Mouse (Mus musculus) MEL (cell line): ENCODE results near the gene Ptprz1. TPM values are rescaled to one million over a fixed set of nuclear protein-coding genes. Genes with fewer than 3 reads are reported as not detected.

ENCODE experiments used
- DNase-seq: peaks from one replicate; pipeline ENCODE4 v3.0.0; 2011; ENCODE audit warnings: low read depth, low spot score
- H3K27ac ChIP-seq: 2 replicates; pipeline ENCODE4 v1.5.1; 2012; ENCODE audit warnings: low read depth, mild to moderate bottlenecking, control low read depth, low read length, moderate library complexity; ENCODE audit not compliant: control insufficient read depth
- H3K27me3 ChIP-seq, 2 experiments: fragments of 150-350 bp in 1 of 2; sonication (generic) in 1 of 2; 2 replicates each; pipeline ENCODE4 v1.6.1; 2012; ENCODE audit warnings: low read length in 2 of 2, mild to moderate bottlenecking in 2 of 2, improper control_type of control experiment in 1 of 2, moderate library complexity in 1 of 2; ENCODE audit not compliant: insufficient read depth in 2 of 2, control insufficient read depth in 1 of 2
- H3K36me3 ChIP-seq, 2 experiments: 2 replicates each; pipeline ENCODE4 v1.6.1; 2012 to 2014; ENCODE audit warnings: low read length in 2 of 2, improper control_type of control experiment in 1 of 2, inconsistent platforms in 1 of 2, mild to moderate bottlenecking in 1 of 2; ENCODE audit not compliant: insufficient read depth in 2 of 2, control insufficient read depth in 1 of 2
- H3K4me1 ChIP-seq, 2 experiments: fragments of 150-350 bp in 1 of 2; sonication (generic) in 1 of 2; 2 replicates each; pipeline ENCODE4 v1.6.1; 2012; ENCODE audit warnings: low read length in 2 of 2, improper control_type of control experiment in 1 of 2, mild to moderate bottlenecking in 1 of 2; ENCODE audit not compliant: insufficient read depth in 2 of 2, control insufficient read depth in 1 of 2
- H3K4me3 ChIP-seq, 2 experiments: fragments of 150-350 bp in 1 of 2; sonication (generic) in 1 of 2; 2 replicates each; pipeline ENCODE4 v1.5.1; 2012; ENCODE audit warnings: low read depth in 2 of 2, low read length in 2 of 2, mild to moderate bottlenecking in 2 of 2, moderate library complexity in 2 of 2, control low read depth in 1 of 2, improper control_type of control experiment in 1 of 2; ENCODE audit not compliant: control insufficient read depth in 1 of 2, insufficient read depth in 1 of 2
- H3K79me2 ChIP-seq: 2 replicates; pipeline ENCODE4 v1.6.1; 2012; ENCODE audit warnings: mild to moderate bottlenecking, low read length, moderate library complexity; ENCODE audit not compliant: control insufficient read depth, poor library complexity, insufficient read depth
- H3K9ac ChIP-seq: 2 replicates; pipeline ENCODE4 v1.6.1; 2012; ENCODE audit warnings: low read depth, mild to moderate bottlenecking, control low read depth, low read length, moderate library complexity; ENCODE audit not compliant: control insufficient read depth, poor library complexity, severe bottlenecking
- H3K9me3 ChIP-seq: fragments of 150-350 bp; sonication (generic); replicated peaks from 2 replicates; pipeline ENCODE4 v1.6.1; 2012; ENCODE audit warnings: mild to moderate bottlenecking, low read length, improper control_type of control experiment, moderate library complexity; ENCODE audit not compliant: insufficient read depth
- BHLHE40 ChIP-seq: IDR thresholded peaks from 2 replicates; pipeline ENCODE4 v1.6.1; 2012; ENCODE audit warnings: low read depth, mild to moderate bottlenecking, inconsistent platforms, low read length, improper control_type of control experiment, borderline replicate concordance
- CHD1 ChIP-seq: IDR thresholded peaks from 2 replicates; pipeline ENCODE4 v1.6.1; 2012; ENCODE audit warnings: low read depth, mild to moderate bottlenecking, inconsistent platforms, low read length, improper control_type of control experiment
- EP300 ChIP-seq, 2 experiments: IDR thresholded peaks; 2 replicates each; pipeline ENCODE4 v1.6.1; 2011; ENCODE audit warnings: improper control_type of control experiment in 2 of 2, low read length in 2 of 2, low read depth in 1 of 2, mild to moderate bottlenecking in 1 of 2
- ETS1 ChIP-seq: IDR thresholded peaks from 2 replicates; pipeline ENCODE4 v1.6.1; 2012; ENCODE audit warnings: low read depth, mild to moderate bottlenecking, inconsistent platforms, low read length, improper control_type of control experiment, moderate library complexity
- GATA1 ChIP-seq: IDR thresholded peaks from 2 replicates; pipeline ENCODE4 v1.6.1; 2011; ENCODE audit warnings: low read depth, low read length, improper control_type of control experiment
- HCFC1 ChIP-seq: IDR thresholded peaks from 2 replicates; pipeline ENCODE4 v1.6.1; 2012; ENCODE audit warnings: low read depth, mild to moderate bottlenecking, inconsistent platforms, low read length, improper control_type of control experiment, moderate library complexity
- JUND ChIP-seq: IDR thresholded peaks from 2 replicates; pipeline ENCODE4 v1.6.1; 2011; ENCODE audit warnings: low read depth, mild to moderate bottlenecking, improper control_type of control experiment, low read length
- MEF2A ChIP-seq: IDR thresholded peaks from 2 replicates; pipeline ENCODE4 v1.6.1; 2014; ENCODE audit warnings: low read depth, mild to moderate bottlenecking, inconsistent platforms, low read length, improper control_type of control experiment; ENCODE audit not compliant: poor library complexity, insufficient replicate concordance, severe bottlenecking; ENCODE audit errors: extremely low read depth
- MXI1 ChIP-seq: IDR thresholded peaks from 2 replicates; pipeline ENCODE4 v1.6.1; 2011; ENCODE audit warnings: mild to moderate bottlenecking, low read depth, low read length, improper control_type of control experiment
- MYB ChIP-seq: IDR thresholded peaks from 2 replicates; pipeline ENCODE4 v1.6.1; 2011; ENCODE audit warnings: mild to moderate bottlenecking, low read depth, low read length, improper control_type of control experiment
- MYC ChIP-seq: IDR thresholded peaks from 2 replicates; pipeline ENCODE4 v1.6.1; 2011; ENCODE audit warnings: low read depth, mild to moderate bottlenecking, low read length, improper control_type of control experiment, moderate library complexity
- POLR2A ChIP-seq, 2 experiments: IDR thresholded peaks; 2 replicates each; pipeline ENCODE4 v1.6.1; 2011 to 2012; ENCODE audit warnings: low read length in 2 of 2, mild to moderate bottlenecking in 2 of 2, control low read depth in 1 of 2, improper control_type of control experiment in 1 of 2, low read depth in 1 of 2, moderate library complexity in 1 of 2; ENCODE audit not compliant: control insufficient read depth in 1 of 2, insufficient read depth in 1 of 2, poor library complexity in 1 of 2
- RAD21 ChIP-seq: IDR thresholded peaks from 2 replicates; pipeline ENCODE4 v1.6.1; 2011; ENCODE audit warnings: mild to moderate bottlenecking, low read depth, low read length, improper control_type of control experiment
- RCOR1 ChIP-seq: IDR thresholded peaks from 2 replicates; pipeline ENCODE4 v1.6.1; 2012; ENCODE audit warnings: low read depth, mild to moderate bottlenecking, inconsistent platforms, low read length, improper control_type of control experiment
- SMC3 ChIP-seq: IDR thresholded peaks from 2 replicates; pipeline ENCODE4 v1.6.1; 2011; ENCODE audit warnings: low read depth, low read length, improper control_type of control experiment
- TCF12 ChIP-seq: IDR thresholded peaks from 2 replicates; pipeline ENCODE4 v1.6.1; 2014; ENCODE audit warnings: low read depth, mild to moderate bottlenecking, inconsistent platforms, low read length, improper control_type of control experiment, moderate library complexity
- UBTF ChIP-seq: IDR thresholded peaks from 2 replicates; pipeline ENCODE4 v1.6.1; 2012; ENCODE audit warnings: low read depth, mild to moderate bottlenecking, inconsistent platforms, low read length, improper control_type of control experiment, moderate library complexity, borderline replicate concordance; ENCODE audit not compliant: insufficient read depth
- USF2 ChIP-seq, 2 experiments: IDR thresholded peaks; 2 replicates each; pipeline ENCODE4 v1.6.1; 2011 to 2012; ENCODE audit warnings: improper control_type of control experiment in 2 of 2, low read length in 2 of 2, borderline replicate concordance in 1 of 2, inconsistent platforms in 1 of 2, low read depth in 1 of 2, mild to moderate bottlenecking in 1 of 2; ENCODE audit not compliant: insufficient read depth in 1 of 2
- ZC3H11A ChIP-seq: IDR thresholded peaks from 2 replicates; pipeline ENCODE4 v1.6.1; 2012; ENCODE audit warnings: low read depth, mild to moderate bottlenecking, inconsistent platforms, low read length, improper control_type of control experiment
- ZKSCAN1 ChIP-seq: IDR thresholded peaks from 2 replicates; pipeline ENCODE4 v1.6.1; 2012; ENCODE audit warnings: low read depth, mild to moderate bottlenecking, inconsistent platforms, low read length, improper control_type of control experiment, moderate library complexity
- ZMIZ1 ChIP-seq: IDR thresholded peaks from 2 replicates; pipeline ENCODE4 v1.6.1; 2012; ENCODE audit warnings: low read depth, mild to moderate bottlenecking, inconsistent platforms, low read length, improper control_type of control experiment, moderate library complexity
- polyA plus RNA-seq, 2 experiments: library from polyadenylated mRNA; stranded (reverse) in 1 of 2; unstranded in 1 of 2; fragments of >175 nt in 1 of 2; fragments of >200 nt in 1 of 2; gene quantifications; 2 replicates each; pipeline versions ENCODE4 v1.2.1 to v1.2.4; 2012; ENCODE audit warnings: low replicate concordance in 2 of 2, low read depth in 1 of 2; ENCODE audit not compliant: insufficient read length in 2 of 2, insufficient read depth in 1 of 2, missing spikeins in 1 of 2
- total RNA-seq: library from RNA; depleted of rRNA; stranded (reverse); fragments of 300-350 nt; gene quantifications from 2 replicates; pipeline ENCODE4 v1.2.3, GENCODE M21; 2012

Gene Ptprz1
- total and polyA plus RNA-seq, 3 experiments: not detected

GRCm38 (mm10) chr6:22983769-22984519, 108.6 kb downstream of the Ptprz1 start:
- Histone ChIP-seq H3K9me3 (no peaks in the 10 kb centered on the region), H3K4me1 (no peaks in the 10 kb centered on the region), H3K27ac (no peak overlapping the region), H3K9ac (no peak overlapping the region), H3K79me2 (no peaks in the 10 kb centered on the region), H3K36me3 (no peaks in the 10 kb centered on the region), H3K4me3 (no peak overlapping the region), H3K27me3 (no peaks in the 10 kb centered on the region)
- TF ChIP-seq BHLHE40: no peak
- TF ChIP-seq MEF2A: no peak
- no peak for TF ChIP-seq ZKSCAN1
- TF ChIP-seq HCFC1: no peak
- no peak for TF ChIP-seq TCF12
- no peak for TF ChIP-seq MYC
- no peak for TF ChIP-seq GATA1
- no peak for DNase-seq

GRCm38 (mm10) chr6:22984520-22985154, 109.3 kb downstream of the Ptprz1 start:
- no peaks in the 10 kb centered on the region for H3K27me3 ChIP-seq

GRCm38 (mm10) chr6:23003152-23003551, 127.8 kb downstream of the Ptprz1 start:
- H3K4me1 ChIP-seq: no peaks in the 10 kb centered on the region
- no peak for TF ChIP-seq MYB
- no peak for TF ChIP-seq UBTF
- TF ChIP-seq MXI1: no peak
- TF ChIP-seq ETS1: no peak
- no peak for TF ChIP-seq ZC3H11A
- TF ChIP-seq POLR2A (IDR thresholded peaks at IDR 0.05; ENCODE audit: control insufficient read depth in 1 of 2, insufficient read depth in 1 of 2, low read depth in 1 of 2, low read length in 2 of 2, poor library complexity in 1 of 2): no peak
- no peak for TF ChIP-seq TCF12
- TF ChIP-seq ZMIZ1: no peak
- no peak; the same call in 1 of the 2 replicates for TF ChIP-seq RAD21
- TF ChIP-seq GATA1: no peak
- no peak for TF ChIP-seq EP300 (IDR thresholded peaks at IDR 0.05; ENCODE audit: low read depth in 1 of 2, low read length in 2 of 2)
- TF ChIP-seq USF2 (IDR thresholded peaks at IDR 0.05; ENCODE audit: borderline replicate concordance in 1 of 2, insufficient read depth in 1 of 2, low read depth in 1 of 2, low read length in 2 of 2): no peak
- H3K27ac ChIP-seq: no peak overlapping the region
- no peaks in the 10 kb centered on the region for H3K9me3 ChIP-seq
- no peaks in the 10 kb centered on the region for H3K36me3 ChIP-seq
- H3K27me3 ChIP-seq: no peaks in the 10 kb centered on the region
- no peaks in the 10 kb centered on the region for H3K79me2 ChIP-seq
- no peak overlapping the region for H3K9ac ChIP-seq
- H3K4me3 ChIP-seq: no peak overlapping the region
- DNase-seq: no peak

More at GRCm38 (mm10) chr6:22984520-22985154, 109.3 kb downstream of the Ptprz1 start:
- no peak overlapping the region for H3K4me3 ChIP-seq
- no peaks in the 10 kb centered on the region for H3K79me2 ChIP-seq
- no peaks in the 10 kb centered on the region for H3K4me1 ChIP-seq
- H3K9ac ChIP-seq: no peak overlapping the region
- no peak overlapping the region for H3K27ac ChIP-seq
- H3K9me3 ChIP-seq: no peaks in the 10 kb centered on the region
- no peak for DNase-seq
- no peaks in the 10 kb centered on the region for H3K36me3 ChIP-seq
- TF ChIP-seq SMC3 (no peak), JUND (no peak), RCOR1 (no peak), MYB (no peak), MYC (no peak), CHD1 (no peak)
